Mouse (Mus musculus): ENCODE results near the gene Ext2. TPM values are rescaled to one million over a fixed set of nuclear protein-coding genes. Genes with fewer than 3 reads are reported as not detected.
A peak's percentile ranks its signal among the peaks of the same experiment; 100 is the strongest.

Gene Ext2
- polyA plus RNA-seq, 1 experiment: 73.2 TPM

DNA sequence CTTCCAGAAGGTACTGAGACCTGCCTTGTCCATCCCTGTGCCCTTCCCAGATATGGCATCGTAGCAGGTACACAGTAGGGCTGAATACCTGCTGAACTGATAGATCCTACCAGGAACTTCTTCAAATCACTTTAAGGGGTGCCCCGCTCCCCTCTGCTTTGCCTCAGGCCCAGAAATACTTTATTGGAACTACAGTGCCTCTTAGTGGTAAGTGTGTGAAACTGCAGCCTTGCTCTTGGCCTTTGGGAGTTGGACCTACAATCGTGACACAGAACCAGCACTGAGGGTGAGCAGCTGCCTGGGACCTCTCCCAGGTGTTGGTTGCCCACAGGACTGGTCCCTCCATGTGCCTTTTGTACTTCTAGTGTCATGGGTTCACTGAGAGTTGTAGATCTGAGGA is 163.4 kb downstream of the Ext2 start:
- H3K27me3 ChIP-seq (ENCODE audit: control insufficient read depth, insufficient read depth, insufficient read length): peaks cover 45% of the 10 kb centered on the region
- no peak overlapping the region for H3ac ChIP-seq (ENCODE audit: control insufficient read depth, insufficient read length, low read depth)
- TF ChIP-seq USF1 (IDR thresholded peaks at IDR 0.05; ENCODE audit: low read depth) (no peak), CTCF (IDR thresholded peaks at IDR 0.05; ENCODE audit: control insufficient read depth, insufficient read depth, insufficient read length) (peak; percentile 42), MYOD1 (IDR thresholded peaks at IDR 0.05; ENCODE audit: control insufficient read depth, insufficient read length, low read depth) (no peak), MAX (IDR thresholded peaks at IDR 0.05) (no peak)
- no peaks in the 10 kb centered on the region for H3K79me2 ChIP-seq (ENCODE audit: control insufficient read depth, insufficient read depth)
- H3K36me3 ChIP-seq (ENCODE audit: control insufficient read depth, insufficient read depth): no peaks in the 10 kb centered on the region
- no peaks in the 10 kb centered on the region for H3K79me3 ChIP-seq (ENCODE audit: low read depth)
- no peak overlapping the region for H3K4me3 ChIP-seq (ENCODE audit: insufficient read depth, poor library complexity, severe bottlenecking)

DNA sequence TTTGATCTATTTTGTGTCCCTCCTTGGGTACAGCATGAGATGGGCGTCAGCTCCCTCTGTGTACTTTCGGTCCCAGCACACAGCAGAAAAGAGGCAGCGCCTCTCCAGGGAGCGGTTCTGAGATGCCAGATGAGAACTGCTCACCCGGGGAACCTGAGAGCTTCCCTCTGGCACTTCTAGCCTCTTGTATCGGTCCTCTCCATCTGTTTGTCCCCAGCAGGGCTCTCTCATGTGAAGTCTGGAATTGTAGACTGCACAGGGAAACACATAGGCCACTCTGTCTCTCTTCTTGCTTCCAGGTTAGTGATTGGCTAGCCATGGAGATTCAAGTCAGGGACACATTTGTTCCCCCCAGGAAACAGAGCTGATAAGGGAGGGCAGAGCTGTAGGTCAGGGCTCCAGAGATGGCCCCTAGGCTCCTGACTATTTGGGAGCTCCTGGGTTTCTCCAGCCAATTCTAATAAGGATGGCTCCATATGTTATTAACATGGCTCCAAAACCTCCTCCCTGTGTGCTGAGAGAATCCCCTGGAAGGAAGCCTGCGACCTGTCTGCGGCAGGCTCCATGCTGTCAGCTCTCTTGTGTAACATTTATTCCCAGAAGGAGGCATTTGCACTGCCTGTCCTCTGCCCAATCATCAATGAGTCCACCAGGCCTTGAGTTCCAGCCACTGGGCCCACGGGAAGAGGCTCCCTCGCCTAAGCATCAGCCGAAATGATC is 167.9 kb downstream of the Ext2 start:
- no peak overlapping the region for H3K4me3 ChIP-seq (ENCODE audit: insufficient read depth, poor library complexity, severe bottlenecking)
- H3K27me3 ChIP-seq (ENCODE audit: control insufficient read depth, insufficient read depth, insufficient read length): peaks cover 75% of the 10 kb centered on the region
- no peak for TF ChIP-seq FOSL1 (IDR thresholded peaks at IDR 0.05; ENCODE audit: insufficient read depth, low read length, poor library complexity, severe bottlenecking)
- no peaks in the 10 kb centered on the region for H3K79me2 ChIP-seq (ENCODE audit: control insufficient read depth, insufficient read depth)
- H3ac ChIP-seq (ENCODE audit: control insufficient read depth, insufficient read length, low read depth): no peak overlapping the region
- no peaks in the 10 kb centered on the region for H3K36me3 ChIP-seq (ENCODE audit: control insufficient read depth, insufficient read depth)
- no peaks in the 10 kb centered on the region for H3K79me3 ChIP-seq (ENCODE audit: low read depth)

DNA sequence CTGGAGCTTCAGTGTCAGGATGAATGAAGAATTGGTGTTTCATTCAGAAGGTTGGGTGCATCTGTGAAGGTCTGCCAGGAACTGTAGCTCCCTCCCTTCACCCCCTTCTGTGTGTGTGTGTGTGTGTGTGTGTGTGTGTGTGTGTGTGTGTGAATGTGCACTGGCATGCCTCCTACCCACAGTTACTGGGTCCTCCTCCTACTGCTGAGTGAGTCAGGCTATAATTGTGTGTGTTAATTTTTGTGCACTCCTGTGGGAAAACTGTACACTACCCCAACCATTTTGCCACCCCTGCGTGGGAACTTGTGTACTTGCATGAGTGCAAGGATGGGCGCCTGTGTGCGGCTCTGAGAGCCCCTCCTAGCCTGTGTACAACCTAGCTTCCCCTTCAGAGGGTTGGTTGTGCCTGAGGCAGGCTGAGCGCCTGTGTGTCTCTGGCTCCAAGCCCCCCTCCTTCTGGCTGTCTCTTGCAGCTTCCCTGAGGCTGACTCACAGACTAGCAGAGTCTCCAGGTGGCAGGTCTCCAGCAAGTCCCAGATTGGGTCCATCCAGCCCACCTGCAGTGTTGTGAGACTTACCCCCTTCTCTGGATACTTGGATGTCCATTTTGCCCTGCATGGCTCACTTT is 173.0 kb downstream of the Ext2 start:
- H3ac ChIP-seq (ENCODE audit: control insufficient read depth, insufficient read length, low read depth): no peak overlapping the region
- H3K4me3 ChIP-seq (ENCODE audit: insufficient read depth, poor library complexity, severe bottlenecking): no peak overlapping the region
- no peaks in the 10 kb centered on the region for H3K36me3 ChIP-seq (ENCODE audit: control insufficient read depth, insufficient read depth)
- TF ChIP-seq USF1 (IDR thresholded peaks at IDR 0.05; ENCODE audit: low read depth): no peak
- no peaks in the 10 kb centered on the region for H3K79me2 ChIP-seq (ENCODE audit: control insufficient read depth, insufficient read depth)
- no peaks in the 10 kb centered on the region for H3K79me3 ChIP-seq (ENCODE audit: low read depth)
- peaks cover 83% of the 10 kb centered on the region for H3K27me3 ChIP-seq (ENCODE audit: control insufficient read depth, insufficient read depth, insufficient read length)

DNA sequence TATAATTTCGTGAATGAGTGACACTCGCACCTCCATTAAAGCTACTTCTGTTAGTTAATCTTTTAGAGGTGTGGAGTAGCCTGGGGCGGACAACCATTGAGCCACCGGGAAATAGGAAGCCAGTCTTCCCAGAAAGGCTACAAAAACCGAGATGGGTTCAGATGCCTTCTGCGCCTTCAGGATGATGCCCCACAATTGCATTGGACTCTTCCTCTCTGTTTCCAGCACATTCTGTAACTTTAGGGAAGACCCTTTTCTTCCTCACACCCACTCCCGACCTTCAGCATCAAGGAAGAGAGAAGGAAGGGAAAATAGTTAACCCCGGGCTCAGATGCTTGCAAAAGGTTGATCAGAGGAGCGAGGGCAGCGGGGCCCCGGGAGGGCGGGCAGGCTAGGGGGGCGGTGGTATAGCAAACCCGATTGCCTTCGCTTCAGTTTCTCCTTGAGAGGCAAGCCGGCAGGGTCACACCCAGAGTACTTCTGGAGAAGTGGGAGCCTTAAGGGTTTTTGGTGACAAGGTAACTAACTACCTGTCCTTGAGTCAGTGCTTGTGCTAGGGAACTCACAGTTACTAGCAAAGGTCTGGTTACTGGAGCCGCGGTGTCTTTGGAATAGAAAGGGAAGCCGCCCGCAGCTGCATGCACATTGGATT is 174.3 kb downstream of the Ext2 start:
- no peak overlapping the region for H3K4me3 ChIP-seq (ENCODE audit: insufficient read depth, poor library complexity, severe bottlenecking)

DNA sequence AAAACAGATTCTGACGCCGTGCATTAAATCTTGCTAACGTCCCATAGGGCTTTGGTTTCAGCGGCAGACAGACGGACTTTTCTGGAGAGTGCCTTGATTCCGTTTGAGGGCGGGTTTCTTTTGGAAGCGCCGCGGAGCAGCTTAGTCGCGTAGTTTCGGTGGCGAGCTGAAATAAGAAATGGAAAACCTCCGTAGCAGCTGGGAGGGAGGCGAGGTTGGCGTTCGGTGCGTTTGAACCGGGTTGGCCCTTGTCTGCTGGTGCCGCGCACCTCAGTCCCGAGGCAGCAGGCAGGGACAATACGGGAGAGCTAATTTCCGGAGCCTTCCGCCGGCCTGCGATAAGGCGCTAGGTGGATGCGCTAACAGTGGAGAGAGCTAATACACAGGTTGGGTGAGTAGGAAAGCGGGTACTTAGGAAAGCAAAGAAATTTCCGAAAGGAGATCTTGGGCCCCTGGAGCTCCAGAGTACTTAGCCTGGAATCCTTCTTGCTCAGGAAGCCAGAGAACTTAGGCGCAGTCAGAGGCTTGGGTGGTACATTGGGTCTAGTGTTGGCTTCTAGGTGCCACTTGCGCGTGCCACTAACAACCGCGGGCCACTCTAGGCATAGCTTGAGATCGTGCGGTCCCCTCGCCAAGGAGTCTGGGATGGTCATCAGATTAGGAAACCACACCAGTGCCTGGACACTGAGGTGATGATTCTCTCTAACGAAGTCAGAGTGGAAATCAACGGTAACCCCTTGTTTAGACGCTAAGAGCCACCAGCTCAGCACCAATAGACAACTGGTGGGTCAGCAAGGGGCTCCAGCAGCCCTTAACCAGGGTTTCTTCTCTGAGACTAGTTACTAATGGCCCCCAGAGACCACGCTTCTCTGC is 175.1 kb downstream of the Ext2 start:
- TF ChIP-seq FOSL1 (IDR thresholded peaks at IDR 0.05; ENCODE audit: insufficient read depth, low read length, poor library complexity, severe bottlenecking) (no peak), MYOG (IDR thresholded peaks at IDR 0.05; ENCODE audit: control insufficient read depth, extremely low read depth, insufficient read length) (no peak)
- Histone ChIP-seq H3K79me3 (ENCODE audit: low read depth) (no peaks in the 10 kb centered on the region), H3ac (ENCODE audit: control insufficient read depth, insufficient read length, low read depth) (no peak overlapping the region), H3K4me3 (ENCODE audit: insufficient read depth, poor library complexity, severe bottlenecking) (no peak overlapping the region), H3K36me3 (ENCODE audit: control insufficient read depth, insufficient read depth) (no peaks in the 10 kb centered on the region), H3K27me3 (ENCODE audit: control insufficient read depth, insufficient read depth, insufficient read length) (peaks cover 84% of the 10 kb centered on the region), H3K79me2 (ENCODE audit: control insufficient read depth, insufficient read depth) (no peaks in the 10 kb centered on the region)

More for the DNA sequence above, 174.3 kb downstream of the Ext2 start:
- Histone ChIP-seq H3K36me3 (ENCODE audit: control insufficient read depth, insufficient read depth) (no peaks in the 10 kb centered on the region), H3K79me3 (ENCODE audit: low read depth) (no peaks in the 10 kb centered on the region), H3ac (ENCODE audit: control insufficient read depth, insufficient read length, low read depth) (no peak overlapping the region), H3K27me3 (ENCODE audit: control insufficient read depth, insufficient read depth, insufficient read length) (peaks cover 84% of the 10 kb centered on the region), H3K79me2 (ENCODE audit: control insufficient read depth, insufficient read depth) (no peaks in the 10 kb centered on the region)
- no peak for TF ChIP-seq USF1 (IDR thresholded peaks at IDR 0.05; ENCODE audit: low read depth)
- no peak for TF ChIP-seq FOSL1 (IDR thresholded peaks at IDR 0.05; ENCODE audit: insufficient read depth, low read length, poor library complexity, severe bottlenecking)
- no peak for TF ChIP-seq CEBPB (IDR thresholded peaks at IDR 0.05; ENCODE audit: low read depth)
- TF ChIP-seq MAX (IDR thresholded peaks at IDR 0.05): no peak
- no peak for TF ChIP-seq MYOG (IDR thresholded peaks at IDR 0.05; ENCODE audit: control insufficient read depth, extremely low read depth, insufficient read length)
- TF ChIP-seq CTCF (IDR thresholded peaks at IDR 0.05; ENCODE audit: control insufficient read depth, insufficient read depth, insufficient read length): no peak
- no peak for TF ChIP-seq MYOD1 (IDR thresholded peaks at IDR 0.05; ENCODE audit: control insufficient read depth, insufficient read length, low read depth)

Data from C2C12 (cell line).